Mouse (Mus musculus) MEL (cell line): ENCODE measurements around the gene Apbb2.

Experiments
- CTCF ChIP-seq, 3 experiments: IDR thresholded peaks in 2 of 3; conservative IDR thresholded peaks in 1 of 3; 2 replicates each; pipeline ENCODE4 v1.5.1; 2011 to 2012; ENCODE audit warnings: low read length in 3 of 3, low read depth in 2 of 3, mild to moderate bottlenecking in 2 of 3, improper control_type of control experiment in 1 of 3, inconsistent platforms in 1 of 3, mixed read lengths in 1 of 3, moderate library complexity in 1 of 3; ENCODE audit not compliant: control insufficient read depth in 1 of 3, insufficient read depth in 1 of 3, poor library complexity in 1 of 3, severe bottlenecking in 1 of 3
- EP300 ChIP-seq, 2 experiments: IDR thresholded peaks; 2 replicates each; pipeline ENCODE4 v1.6.1; 2011; ENCODE audit warnings: improper control_type of control experiment in 2 of 2, low read length in 2 of 2, low read depth in 1 of 2, mild to moderate bottlenecking in 1 of 2
- JUND ChIP-seq: IDR thresholded peaks from 2 replicates; pipeline ENCODE4 v1.6.1; 2011; ENCODE audit warnings: low read depth, mild to moderate bottlenecking, improper control_type of control experiment, low read length
- POLR2A ChIP-seq, 2 experiments: IDR thresholded peaks; 2 replicates each; pipeline ENCODE4 v1.6.1; 2011 to 2012; ENCODE audit warnings: low read length in 2 of 2, mild to moderate bottlenecking in 2 of 2, control low read depth in 1 of 2, improper control_type of control experiment in 1 of 2, low read depth in 1 of 2, moderate library complexity in 1 of 2; ENCODE audit not compliant: control insufficient read depth in 1 of 2, insufficient read depth in 1 of 2, poor library complexity in 1 of 2
- TAL1 ChIP-seq: IDR thresholded peaks from 2 replicates; pipeline ENCODE4 v1.6.1; 2012; ENCODE audit warnings: mild to moderate bottlenecking, inconsistent platforms, low read length, moderate library complexity, mixed read lengths
- TCF12 ChIP-seq: IDR thresholded peaks from 2 replicates; pipeline ENCODE4 v1.6.1; 2014; ENCODE audit warnings: low read depth, mild to moderate bottlenecking, inconsistent platforms, low read length, improper control_type of control experiment, moderate library complexity

- no peak for TF ChIP-seq EP300 (IDR thresholded peaks at IDR 0.05; ENCODE audit: low read depth in 1 of 2, low read length in 2 of 2)
- TF ChIP-seq TCF12, result no peak
- no peak for TF ChIP-seq POLR2A (IDR thresholded peaks at IDR 0.05; ENCODE audit: control insufficient read depth in 1 of 2, insufficient read depth in 1 of 2, low read depth in 1 of 2, low read length in 2 of 2, poor library complexity in 1 of 2)
- no peak for TF ChIP-seq CTCF (IDR thresholded peaks at IDR 0.05 in 2 of 3, conservative IDR thresholded peaks at IDR 0.05 in 1 of 3; ENCODE audit: control insufficient read depth in 1 of 3, insufficient read depth in 1 of 3, low read depth in 2 of 3, low read length in 3 of 3, poor library complexity in 1 of 3, severe bottlenecking in 1 of 3)
- no peak for TF ChIP-seq JUND
- TF ChIP-seq TAL1, result no peak
Measured at GRCm38 (mm10) chr5:66575148-66575547, 43.4 kb downstream of the Apbb2 start.
